In genomic region chr10:127380767-127381742, GRCm38 (mm10) we compare ENCODE assay signal across 8 mouse cellular contexts. TPM values are rescaled to one million over a fixed set of nuclear protein-coding genes. Genes with fewer than 3 reads are reported as not detected.
DNase-seq lines count a peak whose midpoint lies in the region; ATAC-seq and TF ChIP-seq lines count a peak whose summit lies in the region.

No protein-coding gene starts in this region.

- peak; percentile 57 to 66 for DNase-seq in B cell, adult 2 months
- peak; percentile 87 for DNase-seq in kidney, postnatal 14 days

- WGBS in bone marrow, adult 2 months: 10% methylated on average over 71 of the region's 79 CpGs
- 1% methylated on average over 45 of the region's 79 CpGs for WGBS in embryonic facial prominence, embryonic 15.5 days
- WGBS in heart, embryonic 14.5 days: under 1% methylated on average over 45 of the region's 79 CpGs
- WGBS in liver, embryonic 16.5 days (ENCODE audit: insufficient replicate concordance): 3% methylated on average over 36 of the region's 79 CpGs
- WGBS in neural tube, embryonic 12.5 days: 2% methylated on average over 51 of the region's 79 CpGs

- H3K4me1 ChIP-seq in bone marrow, adult 2 months (ENCODE audit: control insufficient read depth, insufficient read depth, low read length): peaks cover 2% of the 10 kb centered on the region
- H3K4me1 ChIP-seq in embryonic facial prominence, embryonic 15.5 days: peaks cover 8% of the 10 kb centered on the region
- peaks cover 2 to 30% of the 10 kb centered on the region in 2 experiments for H3K4me1 ChIP-seq in heart, embryonic 14.5 days (ENCODE audit: control insufficient read depth in 2 of 2, insufficient read depth in 2 of 2, low read length in 2 of 2)
- peaks cover 16% of the 10 kb centered on the region for H3K4me1 ChIP-seq in liver, embryonic 16.5 days (ENCODE audit: control insufficient read depth, low read depth, low read length)
- H3K4me1 ChIP-seq in neural tube, embryonic 12.5 days: peaks cover 20% of the 10 kb centered on the region
- H3K4me1 ChIP-seq in testis, adult 2 months (ENCODE audit: control insufficient read depth, insufficient read depth, low read length): peaks cover 5% of the 10 kb centered on the region

- H3K9me3 ChIP-seq in embryonic facial prominence, embryonic 15.5 days (replicated peaks): no peaks in the 10 kb centered on the region
- H3K9me3 ChIP-seq in heart, embryonic 14.5 days (ENCODE audit: control insufficient read depth, low read length): no peaks in the 10 kb centered on the region
- H3K9me3 ChIP-seq in liver, embryonic 16.5 days (replicated peaks; ENCODE audit: control insufficient read depth, low read length): no peaks in the 10 kb centered on the region
- no peaks in the 10 kb centered on the region for H3K9me3 ChIP-seq in neural tube, embryonic 12.5 days

- peak; percentile 82 for ATAC-seq in embryonic facial prominence, embryonic 15.5 days (ENCODE audit: insufficient number of reproducible peaks, low FRiP score, low TSS enrichment, low read depth)
- ATAC-seq in heart, embryonic 14.5 days (ENCODE audit: insufficient number of reproducible peaks, insufficient read depth, low FRiP score, low read depth): peak; percentile 88
- ATAC-seq in liver, embryonic 16.5 days (ENCODE audit: low read depth): peak; percentile 72
- peak; percentile 70 for ATAC-seq in neural tube, embryonic 12.5 days (ENCODE audit: low FRiP score, low read depth)

- peak overlapping the region; percentile 91 for H3K4me3 ChIP-seq in bone marrow, adult 2 months (replicated peaks; ENCODE audit: control insufficient read depth, low read depth, low read length)
- peak overlapping the region; percentile 74 for H3K4me3 ChIP-seq in embryonic facial prominence, embryonic 15.5 days (replicated peaks)
- peak overlapping the region; percentile 60 to 71 for H3K4me3 ChIP-seq in heart, embryonic 14.5 days (ENCODE audit: control insufficient read depth in 1 of 2, insufficient read depth in 1 of 2, low read depth in 1 of 2, low read length in 2 of 2)
- H3K4me3 ChIP-seq in liver, embryonic 16.5 days (ENCODE audit: low read depth, low read length): peak overlapping the region; percentile 79
- H3K4me3 ChIP-seq in neural tube, embryonic 12.5 days: peak overlapping the region; percentile 62
- peak overlapping the region; percentile 93 for H3K4me3 ChIP-seq in testis, adult 2 months (ENCODE audit: control insufficient read depth, low read depth, low read length)

- peak overlapping the region; percentile 54 for H3K4me2 ChIP-seq in embryonic facial prominence, embryonic 15.5 days (replicated peaks)
- peak overlapping the region; percentile 79 for H3K4me2 ChIP-seq in heart, embryonic 14.5 days (ENCODE audit: low read length)
- H3K4me2 ChIP-seq in liver, embryonic 16.5 days (ENCODE audit: low read depth, low read length): peak overlapping the region; percentile 88
- H3K4me2 ChIP-seq in neural tube, embryonic 12.5 days (replicated peaks): peak overlapping the region; percentile 73

- no peaks in the 10 kb centered on the region for H3K27me3 ChIP-seq in embryonic facial prominence, embryonic 15.5 days
- H3K27me3 ChIP-seq in heart, embryonic 14.5 days (ENCODE audit: control insufficient read depth, insufficient read depth, low read length): no peaks in the 10 kb centered on the region
- H3K27me3 ChIP-seq in liver, embryonic 16.5 days (ENCODE audit: control insufficient read depth, insufficient read depth, low read depth, low read length): no peaks in the 10 kb centered on the region
- no peaks in the 10 kb centered on the region for H3K27me3 ChIP-seq in neural tube, embryonic 12.5 days (replicated peaks)
- H3K27me3 ChIP-seq in testis, adult 2 months (ENCODE audit: control insufficient read depth, insufficient read depth, low read length): no peaks in the 10 kb centered on the region

- TF ChIP-seq POLR2A in bone marrow, adult 2 months (IDR thresholded peaks at IDR 0.05; ENCODE audit: borderline replicate concordance, control insufficient read depth, low read depth, low read length): no peak
- no peak for TF ChIP-seq POLR2A in testis, adult 2 months (IDR thresholded peaks at IDR 0.05; ENCODE audit: control insufficient read depth, low read depth, low read length)

- H3K36me3 ChIP-seq in embryonic facial prominence, embryonic 15.5 days: no peaks in the 10 kb centered on the region
- no peaks in the 10 kb centered on the region for H3K36me3 ChIP-seq in heart, embryonic 14.5 days (ENCODE audit: control insufficient read depth, insufficient read depth, low read length)
- no peaks in the 10 kb centered on the region; the same call in 1 of the 2 replicates for H3K36me3 ChIP-seq in liver, embryonic 16.5 days (ENCODE audit: control insufficient read depth, insufficient read depth)
- no peaks in the 10 kb centered on the region for H3K36me3 ChIP-seq in neural tube, embryonic 12.5 days
- no peaks in the 10 kb centered on the region for H3K36me3 ChIP-seq in testis, adult 2 months (ENCODE audit: control insufficient read depth, insufficient read depth, low read length)

- peak overlapping the region; percentile 66 for H3K9ac ChIP-seq in embryonic facial prominence, embryonic 15.5 days
- peak overlapping the region; percentile 94 for H3K9ac ChIP-seq in heart, embryonic 14.5 days (ENCODE audit: low read length)
- H3K9ac ChIP-seq in liver, embryonic 16.5 days (ENCODE audit: low read depth, low read length): peak overlapping the region; percentile 82
- H3K9ac ChIP-seq in neural tube, embryonic 12.5 days: peak overlapping the region; percentile 70

- no peak for TF ChIP-seq CTCF in bone marrow, adult 2 months (IDR thresholded peaks at IDR 0.05; ENCODE audit: control insufficient read depth, insufficient read depth, low read length)
- no peak for TF ChIP-seq CTCF in testis, adult 2 months (IDR thresholded peaks at IDR 0.05; ENCODE audit: control insufficient read depth, insufficient read depth, insufficient replicate concordance, low read depth, low read length)

- H3K27ac ChIP-seq in bone marrow, adult 2 months (ENCODE audit: control insufficient read depth, insufficient read depth, low read depth, low read length, poor library complexity): peak overlapping the region; percentile 81
- H3K27ac ChIP-seq in embryonic facial prominence, embryonic 15.5 days (replicated peaks): peak overlapping the region; percentile 94
- peak overlapping the region; percentile 94 to 98 for H3K27ac ChIP-seq in heart, embryonic 14.5 days (replicated peaks in 1 of 2; ENCODE audit: control insufficient read depth in 1 of 2, insufficient read depth in 1 of 2, low read depth in 2 of 2, low read length in 2 of 2)
- peak overlapping the region; percentile 91 for H3K27ac ChIP-seq in liver, embryonic 16.5 days (ENCODE audit: low read length)
- peak overlapping the region; percentile 87 for H3K27ac ChIP-seq in neural tube, embryonic 12.5 days
- peak overlapping the region; percentile 85 for H3K27ac ChIP-seq in testis, adult 2 months (ENCODE audit: control insufficient read depth, insufficient read depth, low read depth, low read length)

RNA-seq across cellular contexts. Expression of gene R3hdm2, which starts 0.9 kb away (rescaled TPM):
- polyA plus RNA-seq in bone marrow, adult 2 months (2011; ENCODE audit: insufficient read depth, insufficient read length, low replicate concordance, missing spikeins): 59.7 and 144 TPM in 2 replicates
- 40.0 and 40.1 TPM in 2 replicates for polyA plus RNA-seq in embryonic facial prominence, embryonic 15.5 days (2015; fragmentation: Nextera tagmentation; extraction: Ambion mirVana)
- polyA plus RNA-seq in heart, embryonic 14.5 days (2014; fragmentation: Nextera tagmentation; extraction: Ambion mirVana): 32.8 and 36.3 TPM in 2 replicates
- polyA plus RNA-seq in liver, embryonic 16.5 days (2015; fragmentation: Nextera tagmentation; extraction: Ambion mirVana): 10.2 and 13.3 TPM in 2 replicates
- 33.9 and 36.3 TPM in 2 replicates for polyA plus RNA-seq in neural tube, embryonic 12.5 days (2016; fragmentation: Nextera tagmentation; extraction: Ambion mirVana)
- 43.6 and 56.0 TPM in 2 replicates for polyA plus RNA-seq in testis, adult 2 months (2012; rRNA removed)

RNA-seq across cellular contexts. Expression of gene Inhbc, which starts 10.8 kb away (rescaled TPM):
- polyA plus RNA-seq in bone marrow, adult 2 months (2011; ENCODE audit: insufficient read depth, insufficient read length, low replicate concordance, missing spikeins): 0.52 TPM in 1 of 2 replicates, not detected in the other
- 0.12 TPM in 1 of 2 replicates, not detected in the other for polyA plus RNA-seq in embryonic facial prominence, embryonic 15.5 days (2015; fragmentation: Nextera tagmentation; extraction: Ambion mirVana)
- polyA plus RNA-seq in heart, embryonic 14.5 days (2014; fragmentation: Nextera tagmentation; extraction: Ambion mirVana): not detected in 2 replicates
- polyA plus RNA-seq in liver, embryonic 16.5 days (2015; fragmentation: Nextera tagmentation; extraction: Ambion mirVana): 4.3 and 5.9 TPM in 2 replicates
- not detected in 2 replicates for polyA plus RNA-seq in neural tube, embryonic 12.5 days (2016; fragmentation: Nextera tagmentation; extraction: Ambion mirVana)
- polyA plus RNA-seq in testis, adult 2 months (2012; rRNA removed): 0.05 and 0.08 TPM in 2 replicates

RNA-seq across cellular contexts. Expression of gene Inhbe, which starts 26.8 kb away (rescaled TPM):
- polyA plus RNA-seq in bone marrow, adult 2 months (2011; ENCODE audit: insufficient read depth, insufficient read length, low replicate concordance, missing spikeins): 0.27 TPM in 1 of 2 replicates, not detected in the other
- 0.05 and 0.07 TPM in 2 replicates for polyA plus RNA-seq in embryonic facial prominence, embryonic 15.5 days (2015; fragmentation: Nextera tagmentation; extraction: Ambion mirVana)
- polyA plus RNA-seq in heart, embryonic 14.5 days (2014; fragmentation: Nextera tagmentation; extraction: Ambion mirVana): not detected in 2 replicates
- polyA plus RNA-seq in liver, embryonic 16.5 days (2015; fragmentation: Nextera tagmentation; extraction: Ambion mirVana): 0.78 and 0.99 TPM in 2 replicates
- polyA plus RNA-seq in neural tube, embryonic 12.5 days (2016; fragmentation: Nextera tagmentation; extraction: Ambion mirVana): not detected in 2 replicates
- polyA plus RNA-seq in testis, adult 2 months (2012; rRNA removed): not detected in 2 replicates

RNA-seq across cellular contexts. Expression of gene Gli1, which starts 39.3 kb away (rescaled TPM):
- 2.2 TPM in 1 of 2 replicates, not detected in the other for polyA plus RNA-seq in bone marrow, adult 2 months (2011; ENCODE audit: insufficient read depth, insufficient read length, low replicate concordance, missing spikeins)
- 15.7 and 16.1 TPM in 2 replicates for polyA plus RNA-seq in embryonic facial prominence, embryonic 15.5 days (2015; fragmentation: Nextera tagmentation; extraction: Ambion mirVana)
- polyA plus RNA-seq in heart, embryonic 14.5 days (2014; fragmentation: Nextera tagmentation; extraction: Ambion mirVana): 0.07 and 0.36 TPM in 2 replicates
- polyA plus RNA-seq in liver, embryonic 16.5 days (2015; fragmentation: Nextera tagmentation; extraction: Ambion mirVana): 0.15 and 0.21 TPM in 2 replicates
- polyA plus RNA-seq in neural tube, embryonic 12.5 days (2016; fragmentation: Nextera tagmentation; extraction: Ambion mirVana): 3.6 and 4.0 TPM in 2 replicates
- polyA plus RNA-seq in testis, adult 2 months (2012; rRNA removed): 2.7 and 2.9 TPM in 2 replicates

RNA-seq across cellular contexts. Expression of gene Arhgap9, which starts 59.3 kb away (rescaled TPM):
- 30.1 and 77.2 TPM in 2 replicates for polyA plus RNA-seq in bone marrow, adult 2 months (2011; ENCODE audit: insufficient read depth, insufficient read length, low replicate concordance, missing spikeins)
- 5.1 and 5.2 TPM in 2 replicates for polyA plus RNA-seq in embryonic facial prominence, embryonic 15.5 days (2015; fragmentation: Nextera tagmentation; extraction: Ambion mirVana)
- 1.3 and 2.4 TPM in 2 replicates for polyA plus RNA-seq in heart, embryonic 14.5 days (2014; fragmentation: Nextera tagmentation; extraction: Ambion mirVana)
- polyA plus RNA-seq in liver, embryonic 16.5 days (2015; fragmentation: Nextera tagmentation; extraction: Ambion mirVana): 12.2 and 13.2 TPM in 2 replicates
- polyA plus RNA-seq in neural tube, embryonic 12.5 days (2016; fragmentation: Nextera tagmentation; extraction: Ambion mirVana): 1.7 and 2.0 TPM in 2 replicates
- polyA plus RNA-seq in testis, adult 2 months (2012; rRNA removed): 0.32 and 0.34 TPM in 2 replicates

Comparison
In these comparisons a context has a peak if more than half of its experiments do, and no peak if none do; other contexts are left out.
1. Peak in every context shown above with its lines: DNase-seq, ATAC-seq, H3K4me3 ChIP-seq and H3K27ac ChIP-seq.